8 mouse cellular contexts compared by ENCODE assay signal in genomic region chr2:154407063-154407642, GRCm38 (mm10). TPM values are rescaled to one million over a fixed set of nuclear protein-coding genes. Genes with fewer than 3 reads are reported as not detected.
DNase-seq lines count a peak whose midpoint lies in the region; ATAC-seq lines count a peak whose summit lies in the region.

No protein-coding gene starts in this region.

- no peaks in the 10 kb centered on the region for H3K36me3 ChIP-seq in intestine, embryonic 14.5 days (ENCODE audit: control insufficient read depth, insufficient read depth, low read length)
- no peaks in the 10 kb centered on the region for H3K36me3 ChIP-seq in neural tube, embryonic 13.5 days

- WGBS in intestine, embryonic 14.5 days = 31% methylated on average over 11 of the region's 11 CpGs
- 31% methylated on average over 11 of the region's 11 CpGs for WGBS in neural tube, embryonic 13.5 days

- 0 out of 2 replicates have a peak, but pooled peaks cover 9% of the 10 kb centered on the region for H3K4me1 ChIP-seq in intestine, embryonic 14.5 days (replicated peaks; ENCODE audit: control insufficient read depth, insufficient read depth, low read length)
- H3K4me1 ChIP-seq in neural tube, embryonic 13.5 days (replicated peaks) = peaks cover 46% of the 10 kb centered on the region

- H3K4me2 ChIP-seq in intestine, embryonic 14.5 days (ENCODE audit: low read length) = peak overlapping the region; percentile 78
- H3K4me2 ChIP-seq in neural tube, embryonic 13.5 days = peak overlapping the region; percentile 72

- no peaks in the 10 kb centered on the region for H3K9me3 ChIP-seq in intestine, embryonic 14.5 days (ENCODE audit: control insufficient read depth, low read length)
- no peaks in the 10 kb centered on the region for H3K9me3 ChIP-seq in neural tube, embryonic 13.5 days

- H3K4me3 ChIP-seq in intestine, embryonic 14.5 days (ENCODE audit: low read depth, low read length) = peak overlapping the region; percentile 69
- peak overlapping the region; percentile 68 for H3K4me3 ChIP-seq in neural tube, embryonic 13.5 days

- H3K27ac ChIP-seq in intestine, embryonic 14.5 days (ENCODE audit: low read depth) = no peak overlapping the region
- H3K27ac ChIP-seq in neural tube, embryonic 13.5 days (replicated peaks) = peak overlapping the region; percentile 33; the same call in 1 of the 2 replicates

- H3K9ac ChIP-seq in intestine, embryonic 14.5 days (ENCODE audit: low read length) = peak overlapping the region; percentile 59
- H3K9ac ChIP-seq in neural tube, embryonic 13.5 days = peak overlapping the region; percentile 78

- peaks cover 4% of the 10 kb centered on the region; the same call in 1 of the 2 replicates for H3K27me3 ChIP-seq in intestine, embryonic 14.5 days (replicated peaks; ENCODE audit: control insufficient read depth, insufficient read depth, low read length)
- peaks cover 29% of the 10 kb centered on the region for H3K27me3 ChIP-seq in neural tube, embryonic 13.5 days

- peak; percentile 17 for DNase-seq in embryo, embryonic 9.5 days (ENCODE audit: extremely low spot score)
- DNase-seq in embryo, embryonic 10 days (ENCODE audit: low spot score) = no peak
- DNase-seq in right cerebral cortex, postnatal 10 days (ENCODE audit: low spot score in 2 of 2) = peak; percentile 32 to 57
- no peak for DNase-seq in right cerebral cortex, postnatal 36 days (ENCODE audit: low spot score in 2 of 2)
- DNase-seq in intestine, embryonic 14.5 days (ENCODE audit: low spot score) = no peak
- no peak for DNase-seq in c-Kit-positive CD71-positive TER-119-positive erythroid progenitor cells, embryonic 14.5 days (ENCODE audit: low spot score)
- no peak for DNase-seq in left cerebral cortex, adult 8-10 months (ENCODE audit: low spot score in 2 of 2)

- no peak for ATAC-seq in intestine, embryonic 14.5 days (replicated peaks; ENCODE audit: low FRiP score, low TSS enrichment, low read depth)
- ATAC-seq in neural tube, embryonic 13.5 days (ENCODE audit: low read depth) = no peak

RNA-seq across cellular contexts. Expression of gene Snta1, which starts 0.7 kb away (rescaled TPM):
- polyA plus RNA-seq in intestine, embryonic 14.5 days (2014; fragmentation: Nextera tagmentation; extraction: Ambion mirVana) = 2.3 and 2.7 TPM in 2 replicates
- 6.6 and 7.7 TPM in 2 replicates for polyA plus RNA-seq in neural tube, embryonic 13.5 days (2015; fragmentation: Nextera tagmentation; extraction: Ambion mirVana)
- 10 to 100 TPM; 30.9 to 34.4 (median 32.2) TPM for total RNA-seq in left cerebral cortex, adult 8-10 months (2022)

RNA-seq across cellular contexts. Expression of gene Cbfa2t2, which starts 29.1 kb away (rescaled TPM):
- polyA plus RNA-seq in intestine, embryonic 14.5 days (2014; fragmentation: Nextera tagmentation; extraction: Ambion mirVana) = 33.6 and 42.3 TPM in 2 replicates
- polyA plus RNA-seq in neural tube, embryonic 13.5 days (2015; fragmentation: Nextera tagmentation; extraction: Ambion mirVana) = 49.4 and 50.8 TPM in 2 replicates
- 10 to 100 TPM; 46.3 to 57.2 (median 52.1) TPM for total RNA-seq in left cerebral cortex, adult 8-10 months (2022)

RNA-seq across cellular contexts. Expression of gene Cdk5rap1, which starts 34.3 kb away (rescaled TPM):
- 9.5 and 18.0 TPM in 2 replicates for polyA plus RNA-seq in intestine, embryonic 14.5 days (2014; fragmentation: Nextera tagmentation; extraction: Ambion mirVana)
- polyA plus RNA-seq in neural tube, embryonic 13.5 days (2015; fragmentation: Nextera tagmentation; extraction: Ambion mirVana) = 15.2 and 15.7 TPM in 2 replicates
- 10 to 100 TPM; 11.9 to 18.9 (median 15.1) TPM for total RNA-seq in left cerebral cortex, adult 8-10 months (2022)

Comparison
In these comparisons a context has a peak if more than half of its experiments do, and no peak if none do; other contexts are left out.
1. DNase-seq: peak in embryo, embryonic 9.5 days (single experiment) and right cerebral cortex, postnatal 10 days (2 of 2); none in embryo, embryonic 10 days (single experiment), right cerebral cortex, postnatal 36 days (0 of 2), intestine, embryonic 14.5 days (single experiment), c-Kit-positive CD71-positive TER-119-positive erythroid progenitor cells, embryonic 14.5 days (single experiment) and left cerebral cortex, adult 8-10 months (0 of 2).